In the genomic region with DNA sequence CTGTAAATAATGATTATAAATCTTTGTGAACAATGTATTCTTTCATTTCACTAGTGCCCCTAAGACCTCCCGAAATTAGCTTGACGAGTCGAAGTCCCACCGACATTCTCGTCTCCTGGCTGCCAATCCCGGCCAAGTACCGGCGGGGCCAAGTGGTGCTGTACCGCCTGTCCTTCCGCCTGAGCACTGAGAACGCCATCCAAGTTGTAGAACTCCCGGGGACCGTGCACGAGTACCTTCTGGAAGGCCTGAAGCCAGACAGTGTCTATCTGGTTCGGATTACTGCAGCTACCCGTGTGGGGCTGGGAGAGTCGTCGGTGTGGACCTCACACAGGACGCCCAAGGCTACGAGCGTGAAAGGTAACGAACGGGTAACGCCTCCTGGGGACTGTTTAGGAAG, we compare ENCODE assay signal across 25 mouse cellular contexts. TPM values are rescaled to one million over a fixed set of nuclear protein-coding genes. Genes with fewer than 3 reads are reported as not detected.
DNase-seq lines count a peak whose midpoint lies in the region; TF ChIP-seq lines count a peak whose summit lies in the region.
"Had no signal": no experiment of that assay in that cellular context is flagged by ENCODE, and none has a peak within 500 bp of the region (broad histone marks: within the 10 kb centered on the region; RNA-seq: fewer than 3 reads in every experiment).

No protein-coding gene starts in this region.

- no peak for TF ChIP-seq EP300 in ES-Bruce4 (IDR thresholded peaks at IDR 0.05; ENCODE audit: insufficient read depth, low read depth, low read length)

- TF ChIP-seq POLR2A in ES-Bruce4 (IDR thresholded peaks at IDR 0.05; ENCODE audit: insufficient read depth, low read length) = no peak

- H3K27me3 ChIP-seq in E14TG2a.4 (ENCODE audit: insufficient read depth, low read length) = no peaks in the 10 kb centered on the region
- H3K27me3 ChIP-seq in ES-Bruce4 (ENCODE audit: control insufficient read depth, insufficient read depth, low read length, poor library complexity, severe bottlenecking) = no peaks in the 10 kb centered on the region
- H3K27me3 ChIP-seq: embryonic facial prominence, embryonic 13.5 days; embryonic facial prominence, embryonic 15.5 days had no signal

- peaks cover 9% of the 10 kb centered on the region for H3K36me3 ChIP-seq in E14TG2a.4 (ENCODE audit: insufficient read depth, low read length)
- H3K36me3 ChIP-seq in ES-Bruce4 (ENCODE audit: control insufficient read depth, insufficient read depth, low read length, poor library complexity, severe bottlenecking) = no peaks in the 10 kb centered on the region
- peaks cover under 1% of the 10 kb centered on the region; the same call in 1 of the 2 replicates for H3K36me3 ChIP-seq in ES-E14 (ENCODE audit: control insufficient read depth, insufficient read depth, low read length, poor library complexity, severe bottlenecking)
- H3K36me3 ChIP-seq: forebrain, embryonic 15.5 days had no signal

- DNase-seq in ES-E14 (ENCODE audit: low read depth, low spot score) (no peak), ZHBTc4 (ENCODE audit: low read depth, low spot score) (peak; percentile 44)
- no peak for DNase-seq in retina, embryonic 14.5 days (ENCODE audit: low spot score)
- DNase-seq in layer of hippocampus, postnatal 14 days (ENCODE audit: low spot score in 2 of 2) = no peak
- DNase-seq in spleen, postnatal 10 days (ENCODE audit: low spot score in 2 of 2) = no peak
- DNase-seq: adrenal gland, adult 2 months; adrenal gland, postnatal 10 days; adrenal gland, postnatal 25 days; cerebellum, adult 11 months; cerebellum, adult 18-20 months; cerebellum, adult 8-10 months; cerebellum, adult 9-11 months; cerebellum, postnatal 36 days; embryo, embryonic 11 days; forebrain, postnatal 0 days had no signal

- H3K9ac ChIP-seq in ES-Bruce4 (ENCODE audit: low read depth, poor library complexity, severe bottlenecking) = peak overlapping the region; percentile 35
- peak overlapping the region; percentile 73 for H3K9ac ChIP-seq in ES-E14 (ENCODE audit: insufficient read depth, low read depth, low read length, poor library complexity, severe bottlenecking)
- H3K9ac ChIP-seq: embryonic facial prominence, embryonic 13.5 days; embryonic facial prominence, embryonic 15.5 days; forebrain, embryonic 13.5 days; forebrain, embryonic 15.5 days; forebrain, postnatal 0 days had no signal

- H3K9me3 ChIP-seq in E14TG2a.4 (ENCODE audit: low read length) (no peaks in the 10 kb centered on the region), ES-Bruce4 (replicated peaks; ENCODE audit: control insufficient read depth, insufficient read depth, low read length, poor library complexity, severe bottlenecking) (no peaks in the 10 kb centered on the region), ES-E14 (ENCODE audit: control insufficient read depth, insufficient read depth, low read depth, low read length) (no peaks in the 10 kb centered on the region)
- H3K9me3 ChIP-seq: embryonic facial prominence, embryonic 13.5 days; embryonic facial prominence, embryonic 15.5 days; forebrain, embryonic 10.5 days; forebrain, embryonic 13.5 days; forebrain, embryonic 15.5 days had no signal

- no peak overlapping the region for H3K27ac ChIP-seq in ES-Bruce4 (ENCODE audit: insufficient read depth, low read length)
- H3K27ac ChIP-seq in ES-E14 (ENCODE audit: insufficient read depth, low read depth, low read length, poor library complexity, severe bottlenecking) = no peak overlapping the region
- H3K27ac ChIP-seq: embryonic facial prominence, embryonic 13.5 days; embryonic facial prominence, embryonic 15.5 days; forebrain, embryonic 10.5 days; forebrain, embryonic 13.5 days; forebrain, embryonic 15.5 days had no signal

- H3K4me3 ChIP-seq in E14TG2a.4 (replicated peaks; ENCODE audit: low read length) (peak overlapping the region; percentile 67), ES-Bruce4 (ENCODE audit: low read depth, low read length) (peak overlapping the region; percentile 70), ES-E14 (ENCODE audit: insufficient read depth in 1 of 2, low read depth in 1 of 2, low read length in 2 of 2, poor library complexity in 1 of 2, severe bottlenecking in 1 of 2) (peak overlapping the region; percentile 43 to 59)
- H3K4me3 ChIP-seq: embryonic facial prominence, embryonic 13.5 days; embryonic facial prominence, embryonic 15.5 days; erythroblast, embryonic 14.5 days; forebrain, embryonic 10.5 days; forebrain, embryonic 13.5 days; forebrain, embryonic 15.5 days had no signal

- TF ChIP-seq CTCF in E14TG2a.4 (conservative IDR thresholded peaks at IDR 0.05; ENCODE audit: low read length) (no peak), ES-Bruce4 (IDR thresholded peaks at IDR 0.05; ENCODE audit: low read depth, low read length) (no peak)

- in situ Hi-C loops in ES-E14 (cut with MboI; ENCODE audit: low sequenced_read_pairs in 2 of 2, unreplicated experiment in 2 of 2) = no loop called here

- peaks cover 31% of the 10 kb centered on the region for H3K4me1 ChIP-seq in E14TG2a.4 (replicated peaks; ENCODE audit: low read depth, low read length)
- H3K4me1 ChIP-seq in ES-Bruce4 (ENCODE audit: control insufficient read depth, insufficient read depth, low read length) = no peaks in the 10 kb centered on the region
- H3K4me1 ChIP-seq in ES-E14 (ENCODE audit: control insufficient read depth in 2 of 2, insufficient read depth in 2 of 2, low read length in 2 of 2, poor library complexity in 1 of 2) = no peaks in the 10 kb centered on the region; a peak in 1 of 4 replicates

TF ChIP-seq in ES-E14, 5 proteins besides CTCF, POLR2A, EP300 and RAD21:
- TF ChIP-seq ZC3H11A (IDR thresholded peaks at IDR 0.05; ENCODE audit: borderline replicate concordance, low read depth, low read length) (no peak), MAFK (IDR thresholded peaks at IDR 0.05; ENCODE audit: insufficient read depth, low read depth, low read length) (no peak), CHD2 (IDR thresholded peaks at IDR 0.05; ENCODE audit: low read depth, low read length) (no peak), HCFC1 (IDR thresholded peaks at IDR 0.05; ENCODE audit: borderline replicate concordance, insufficient read depth, low read length) (no peak), ZNF384 (IDR thresholded peaks at IDR 0.05; ENCODE audit: low read depth, low read length) (no peak)

RNA-seq across cellular contexts. Expression of a gene that starts 50.0 kb away (rescaled TPM):
- 72.4 and 78.5 TPM in 2 replicates for polyA plus RNA-seq in ES-Bruce4 (2011; ENCODE audit: insufficient read depth, insufficient read length, low read depth, missing spikeins)
- total RNA-seq in ES-E14 (2012; rRNA removed) = 28.8 and 31.1 TPM in 2 replicates
- total RNA-seq in layer of hippocampus, postnatal 14 days (2021) = 1 to 10 TPM in 1 of 2 experiments, under 1 TPM in 1; 0.90 to 1.0 TPM
- total RNA-seq: common myeloid progenitor, adult 5-6 weeks; MEL had no signal
- polyA plus RNA-seq: erythroblast, embryonic 14.5 days had no signal

Comparison
In these comparisons a context has a peak if more than half of its experiments do, and no peak if none do; other contexts are left out.
1. RNA of a gene that starts 50.0 kb away (total RNA-seq): 28.8 to 31.1 TPM in ES-E14; 0.90 to 1.0 TPM in layer of hippocampus, postnatal 14 days; every median in the first group is over 10 times any median in the second.
2. Peak in every context shown above with its lines, with median percentiles within 50 percentile points of each other: H3K4me3 ChIP-seq.